Mouse (Mus musculus) layer of hippocampus, adult 2 months (tissue): ENCODE measurements around the gene Defb26. TPM values are rescaled to one million over a fixed set of nuclear protein-coding genes. Genes with fewer than 3 reads are reported as not detected.

Experiments
- DNase-seq, 2 experiments: peaks; one replicate each; pipeline ENCODE4 v3.0.0; 2022; ENCODE audit warnings: low spot score in 2 of 2
- H3K27ac ChIP-seq: fragments of 200-600 bp; 2 replicates; pipeline ENCODE4 v1.8.1; 2022
- H3K4me3 ChIP-seq: fragments of 200-600 bp; 2 replicates; pipeline ENCODE4 v1.8.1; 2022; ENCODE audit warnings: mild to moderate bottlenecking
- CTCF ChIP-seq: fragments of 200-600 bp; conservative IDR thresholded peaks from 2 replicates; pipeline ENCODE4 v1.8.1; 2022; ENCODE audit warnings: antibody characterized with exemption, mild to moderate bottlenecking, moderate library complexity
- long read RNA-seq, 2 experiments: library from polyadenylated mRNA; stranded (forward); transcript quantifications; one replicate each; pipeline ENCODE4 v2.0.0; 2021; ENCODE audit warnings: borderline mapping rate in 2 of 2
- total RNA-seq, 2 experiments: library from RNA; stranded (reverse); gene quantifications; 2 replicates each; pipeline ENCODE4 v1.2.3; 2021

The Defb26 gene
- total RNA-seq: not detected
- long read RNA-seq, experiment 1: 0 reads
- long read RNA-seq, experiment 2: 0 reads

DNA sequence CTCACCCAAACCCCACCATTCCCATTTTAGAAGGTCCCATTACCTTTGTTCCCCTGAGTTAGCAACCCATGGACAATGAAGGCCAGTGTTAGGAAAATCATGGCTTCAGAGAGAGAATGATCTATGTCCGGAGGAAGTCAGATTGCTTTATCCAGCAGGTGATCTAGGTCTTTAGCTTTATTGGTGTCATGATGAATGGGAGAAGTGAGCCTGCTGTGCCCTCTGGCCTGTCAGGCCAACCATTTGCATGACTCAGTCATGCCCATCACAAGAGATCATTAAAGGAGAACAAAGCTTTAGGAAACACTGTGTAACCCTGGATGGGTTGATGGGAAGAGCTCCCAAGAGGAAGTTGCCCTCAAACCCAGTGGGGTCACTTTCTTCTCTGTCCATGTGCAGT is at the start of gene Defb26:
Gene Defb26, minus strand, starts transcription at position 101 of the 400 bp plus-strand sequence.
- no peak for TF ChIP-seq CTCF
- no peak within 1 kb of the TSS for H3K4me3 ChIP-seq
- no peak within 1 kb of the TSS for H3K27ac ChIP-seq
- no peak for DNase-seq

DNA sequence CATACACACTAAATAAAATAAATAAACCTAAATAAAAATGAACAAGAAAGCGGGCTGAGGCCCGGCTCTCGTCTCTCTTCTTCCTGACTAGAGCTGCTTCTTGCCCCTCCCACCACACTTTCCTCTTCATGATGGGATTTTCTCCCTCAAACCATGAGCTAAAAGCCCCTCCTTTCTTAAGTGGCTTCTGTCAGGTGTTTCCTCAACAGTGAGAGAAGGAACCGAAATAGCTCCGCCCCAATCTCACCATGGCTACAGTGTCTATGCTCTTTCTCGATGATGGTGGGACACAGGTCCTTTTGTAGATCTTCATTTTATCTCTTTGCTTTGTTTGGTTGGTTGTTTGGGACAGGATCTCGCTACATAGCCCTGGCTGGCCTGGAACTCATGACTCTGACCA is 45.2 kb upstream of the Defb26 start:
- DNase-seq: no peak
- no peak for TF ChIP-seq CTCF
- Histone ChIP-seq H3K4me3 (no peak overlapping the region), H3K27ac (no peak overlapping the region)

DNA sequence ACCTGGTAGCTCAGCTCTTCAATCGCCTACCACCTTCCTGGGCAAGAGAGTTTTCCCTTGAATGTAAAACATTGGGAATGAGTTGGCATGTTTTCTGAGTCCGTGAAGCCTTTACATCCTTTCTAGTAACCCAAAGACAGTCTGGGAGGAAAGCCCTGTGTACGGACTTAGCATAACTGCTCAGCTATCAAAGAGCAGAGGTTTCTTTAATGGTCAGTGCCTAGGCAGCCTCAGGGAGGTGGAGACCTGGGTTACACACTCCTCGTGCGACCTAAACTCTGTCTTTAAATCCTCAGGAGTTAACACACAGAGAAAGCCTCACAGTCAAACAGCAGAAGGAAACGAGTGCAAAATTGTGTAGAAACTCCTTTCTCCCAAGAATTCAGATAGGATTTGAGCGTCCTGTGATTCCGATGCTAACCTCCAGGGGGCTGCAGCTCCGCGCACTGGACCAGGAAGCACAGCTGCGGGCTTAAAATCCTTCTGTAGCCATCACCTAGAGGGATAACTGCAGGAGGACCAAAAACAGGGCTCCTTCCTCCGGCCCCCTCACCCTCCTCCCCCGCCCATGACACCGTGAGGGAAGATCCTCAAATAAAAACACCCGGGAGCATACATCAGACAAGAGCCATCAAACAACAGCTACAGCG is 42.4 kb upstream of the Defb26 start:
- DNase-seq: peak; percentile 28 to 61
- H3K27ac ChIP-seq: no peak overlapping the region
- H3K4me3 ChIP-seq: no peak overlapping the region
- TF ChIP-seq CTCF: peak; percentile 92

DNA sequence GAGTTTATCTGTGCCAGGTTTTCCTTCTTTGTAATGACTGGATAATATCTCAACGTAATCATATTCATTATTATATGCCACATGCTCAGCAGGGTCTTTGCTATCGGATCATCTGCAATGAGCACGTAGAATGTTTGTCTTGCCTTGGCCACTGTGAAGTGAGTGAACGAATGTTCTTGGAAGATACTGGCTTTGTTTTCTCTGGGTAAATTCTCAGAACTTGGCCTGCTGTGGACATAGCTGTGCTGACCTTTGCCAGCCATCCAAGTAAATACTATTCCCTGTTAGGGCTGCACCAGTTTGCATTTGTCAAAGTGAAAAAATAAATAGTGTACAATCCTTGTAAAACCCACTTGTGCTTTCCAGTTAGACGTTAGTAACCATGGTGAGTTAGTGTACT is 36.6 kb upstream of the Defb26 start:
- Histone ChIP-seq H3K4me3 (no peak overlapping the region), H3K27ac (no peak overlapping the region)
- no peak for DNase-seq
- no peak for TF ChIP-seq CTCF

DNA sequence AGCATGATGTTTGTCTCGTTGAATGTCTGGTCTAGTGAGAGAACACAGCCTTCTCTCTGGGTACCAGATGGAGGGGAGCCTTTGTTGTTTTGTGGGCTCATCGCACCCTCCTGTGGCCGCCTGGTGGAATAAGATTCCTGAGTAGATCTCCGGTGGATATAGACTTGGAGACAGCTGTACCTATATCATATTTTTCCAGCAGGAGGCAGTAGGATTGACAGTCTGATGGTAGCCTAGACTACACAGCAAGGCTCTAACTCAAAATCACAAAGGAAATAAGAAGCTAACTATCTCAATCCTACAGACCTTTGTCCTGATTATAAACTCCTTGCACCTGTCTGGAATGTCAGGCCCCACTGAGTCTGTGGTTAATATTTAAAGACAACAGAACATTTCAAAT is 33.2 kb upstream of the Defb26 start:
- peak; percentile 87 for TF ChIP-seq CTCF
- DNase-seq: peak; percentile 74 to 86
- no peak overlapping the region for H3K4me3 ChIP-seq
- no peak overlapping the region for H3K27ac ChIP-seq

DNA sequence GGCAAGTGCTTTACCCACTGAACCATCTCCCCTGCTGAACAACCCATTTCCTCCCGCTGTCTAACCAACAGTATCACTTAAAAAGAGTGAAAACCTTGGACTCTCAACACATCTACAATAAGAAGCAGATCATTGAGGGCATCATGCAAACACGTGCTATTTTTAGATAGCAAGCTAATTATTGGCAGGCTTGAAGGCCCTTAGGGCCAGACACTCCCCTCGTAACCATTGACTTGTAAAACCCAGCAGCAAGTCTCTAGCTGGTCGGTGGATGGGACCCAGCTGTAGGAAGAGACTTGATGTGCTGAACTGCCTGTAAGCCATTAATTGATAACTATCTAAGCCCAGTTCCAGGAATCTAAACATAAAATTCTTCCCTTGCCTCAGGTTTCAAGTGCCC is 32.0 kb upstream of the Defb26 start:
- DNase-seq: no peak
- H3K27ac ChIP-seq: no peak overlapping the region
- no peak for TF ChIP-seq CTCF
- no peak overlapping the region for H3K4me3 ChIP-seq

DNA sequence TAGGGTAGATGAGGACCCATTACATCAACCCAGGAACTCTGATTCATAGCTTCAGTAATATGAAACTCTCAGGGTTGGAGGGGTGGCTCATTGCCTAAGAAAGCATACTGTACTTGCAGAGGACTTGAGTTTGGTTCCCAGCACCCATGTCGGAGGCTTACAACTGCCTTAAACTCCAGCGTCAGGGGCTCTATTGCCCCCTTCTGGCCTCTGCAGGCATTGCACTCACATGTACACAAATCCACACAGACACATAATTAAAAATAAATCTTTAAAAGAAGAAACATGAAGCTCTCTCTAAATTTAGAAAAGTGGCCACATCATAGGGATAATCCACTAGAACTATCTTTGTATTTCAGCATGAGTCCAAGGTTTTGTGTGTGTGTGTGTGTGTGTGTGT is 31.4 kb upstream of the Defb26 start:
- peak; percentile 47 for TF ChIP-seq CTCF
- no peak for DNase-seq
- no peak overlapping the region for H3K27ac ChIP-seq
- no peak overlapping the region for H3K4me3 ChIP-seq

DNA sequence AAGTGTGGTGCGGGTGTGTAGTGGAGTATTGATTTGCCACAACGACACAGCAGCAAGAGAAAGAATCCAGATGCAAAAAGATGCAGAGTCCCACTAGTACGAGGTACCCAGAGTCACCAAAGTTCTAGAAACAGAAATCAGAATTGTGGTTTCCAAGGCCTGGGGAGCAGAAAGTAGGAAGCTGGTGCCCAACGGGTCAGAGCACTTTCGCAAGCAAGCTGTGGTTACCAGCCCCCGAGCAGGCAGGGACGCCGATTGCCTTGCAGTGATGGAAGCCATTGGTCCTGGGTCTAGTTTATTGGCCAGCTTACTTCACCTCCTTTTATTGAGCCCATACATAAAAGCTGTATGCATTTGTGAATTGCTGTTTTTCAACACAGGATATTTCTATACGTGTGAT is 30.5 kb upstream of the Defb26 start:
- no peak for TF ChIP-seq CTCF
- H3K27ac ChIP-seq: no peak overlapping the region
- no peak for DNase-seq
- no peak overlapping the region for H3K4me3 ChIP-seq

DNA sequence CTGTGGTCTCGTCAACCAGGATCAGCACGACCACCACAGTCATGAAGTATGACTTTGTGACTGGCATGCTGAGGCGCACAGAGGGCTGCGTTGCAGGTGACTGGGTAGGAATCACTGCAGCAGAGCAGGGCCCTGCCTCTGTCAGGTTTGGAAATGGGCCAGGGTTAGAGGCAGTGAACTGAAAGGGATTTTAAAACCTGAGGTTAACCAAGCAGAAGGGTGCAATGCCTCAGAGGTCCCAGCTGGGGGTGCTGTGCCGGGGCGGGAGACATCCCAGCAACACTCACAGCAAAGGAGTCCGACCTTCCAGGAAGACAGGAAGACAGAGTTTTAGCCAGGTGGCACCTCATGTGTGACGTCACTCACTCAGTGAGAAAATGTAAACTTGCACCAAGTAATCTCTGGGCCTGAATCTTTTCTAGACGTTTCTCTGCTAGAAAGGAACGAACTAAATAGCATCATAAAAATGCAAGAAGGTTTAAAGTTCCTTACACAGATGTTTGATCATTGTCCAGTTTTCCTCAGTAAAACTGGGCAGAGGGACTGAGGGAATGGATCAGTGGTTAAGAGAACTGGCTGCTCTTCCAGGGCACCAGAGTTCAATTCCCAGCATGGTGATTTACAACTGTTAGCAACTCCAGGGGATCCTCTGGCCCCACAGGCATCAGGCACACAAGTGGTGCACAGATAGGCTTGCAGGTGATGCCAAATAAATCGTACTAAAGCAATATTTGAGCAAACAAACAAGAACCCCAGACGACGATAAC is 28.6 kb upstream of the Defb26 start, which contains the start of gene Defb29:
Gene Defb29, minus strand, starts transcription at position 155 of the 767 bp plus-strand sequence.
- peak; percentile 38 for TF ChIP-seq CTCF
- Histone ChIP-seq H3K4me3 (no peak within 1 kb of the TSS), H3K27ac (no peak within 1 kb of the TSS)
- DNase-seq: no peak

DNA sequence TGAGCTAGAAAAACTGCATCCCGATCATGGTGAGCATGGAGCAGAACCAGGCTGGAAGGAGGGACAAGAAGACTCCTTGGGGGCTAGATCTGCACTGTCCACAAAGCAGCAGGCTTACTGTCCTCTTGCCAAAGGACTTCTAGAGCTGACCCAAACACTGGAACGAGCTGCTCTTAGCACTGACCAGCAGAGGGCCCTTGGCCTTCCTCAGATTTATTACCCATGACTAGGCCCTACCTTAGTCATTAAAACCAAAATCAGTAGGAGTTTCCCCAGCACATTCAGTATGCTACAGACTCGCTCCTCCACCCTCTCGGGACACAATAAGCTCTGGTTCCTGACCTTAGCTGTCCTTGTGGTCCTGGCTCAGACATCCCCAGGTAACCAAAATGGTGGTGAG is 6.5 kb upstream of the Defb26 start, which contains the start of gene Defb28:
Gene Defb28, plus strand, starts transcription at position 275 of the 400 bp plus-strand sequence.
- Histone ChIP-seq H3K27ac (no peak within 1 kb of the TSS), H3K4me3 (no peak within 1 kb of the TSS)
- DNase-seq: no peak
- TF ChIP-seq CTCF: no peak; the same call in 1 of the 2 replicates

DNA sequence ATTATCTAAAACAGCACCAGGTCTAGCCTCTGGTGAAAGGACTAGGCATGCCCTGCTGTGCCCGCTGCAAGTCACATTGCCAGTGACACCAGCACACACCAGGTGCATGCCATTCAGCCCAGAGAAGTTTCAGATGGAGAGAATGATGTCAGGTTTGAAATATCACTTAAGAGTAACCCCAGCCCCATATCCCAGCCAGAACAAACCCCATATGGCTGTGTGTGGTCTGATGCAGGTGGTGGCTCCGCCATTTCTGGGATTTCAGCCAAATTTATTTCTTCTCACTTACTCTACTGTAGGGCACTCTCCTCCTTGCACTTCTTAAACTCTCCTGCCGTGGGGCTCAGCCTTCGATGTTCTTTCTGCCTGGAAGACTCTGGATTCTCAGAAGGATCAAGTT is 4.6 kb upstream of the Defb26 start:
- Histone ChIP-seq H3K4me3 (no peak overlapping the region), H3K27ac (no peak overlapping the region)
- TF ChIP-seq CTCF: no peak
- DNase-seq: no peak

DNA sequence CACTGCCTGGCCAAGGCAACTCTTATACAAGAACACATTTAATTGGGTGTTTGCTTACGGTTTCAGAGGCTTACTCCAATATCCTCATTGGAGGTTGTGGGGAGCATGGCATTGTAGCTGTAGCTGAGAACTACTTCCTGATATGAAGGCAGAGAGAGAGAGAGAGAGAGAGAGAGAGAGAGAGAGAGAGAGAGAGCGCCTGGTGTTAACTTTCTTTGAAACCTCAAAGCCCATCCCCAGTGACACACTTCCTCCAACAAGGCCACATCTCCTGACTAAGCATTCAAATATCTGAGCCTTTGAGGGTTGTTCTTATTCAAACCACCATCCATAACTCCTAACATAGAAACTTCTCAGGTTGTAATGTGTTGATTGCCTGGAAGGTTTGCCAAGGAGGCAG is 7.5 kb downstream of the Defb26 start:
- no peak for DNase-seq
- Histone ChIP-seq H3K27ac (no peak overlapping the region), H3K4me3 (no peak overlapping the region)
- no peak for TF ChIP-seq CTCF

DNA sequence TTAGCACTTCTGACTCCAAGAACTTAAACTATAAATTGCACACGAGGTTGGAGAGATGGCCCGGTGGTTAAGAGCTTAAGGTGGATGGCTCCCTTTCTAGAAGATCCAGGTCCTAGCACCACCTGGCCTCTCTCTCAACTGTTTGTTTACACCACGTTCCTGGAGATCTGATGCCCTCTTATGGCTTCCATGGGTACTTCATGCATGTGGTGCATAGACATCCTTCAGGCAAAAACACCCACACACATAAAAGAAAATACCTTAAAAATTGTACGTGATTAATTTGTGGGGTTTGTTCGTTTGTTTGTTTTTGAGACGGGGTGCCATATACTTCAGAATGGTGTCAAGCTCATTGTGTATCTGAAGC is 10.6 kb downstream of the Defb26 start:
- no peak overlapping the region for H3K27ac ChIP-seq
- no peak overlapping the region for H3K4me3 ChIP-seq
- DNase-seq: no peak
- TF ChIP-seq CTCF: peak; percentile 39
